Mouse (Mus musculus): ENCODE results near the gene Casz1. TPM values are rescaled to one million over a fixed set of nuclear protein-coding genes. Genes with fewer than 3 reads are reported as not detected.
A peak's percentile ranks its signal among the peaks of the same experiment; 100 is the strongest.

Gene Casz1
- polyA plus RNA-seq, 1 experiment from 2014 or later = 5.6 TPM

GRCm38 (mm10) chr4:148856216-148856615 lies 52.0 kb downstream of the Casz1 start:
- peaks cover 26% of the 10 kb centered on the region for H3K27me3 ChIP-seq (replicated peaks; ENCODE audit: control insufficient read depth, insufficient read depth, low read length)
- H3K9ac ChIP-seq (ENCODE audit: low read depth, low read length) = no peak overlapping the region
- H3K4me1 ChIP-seq (replicated peaks; ENCODE audit: control insufficient read depth, insufficient read depth, low read length) = no peaks in the 10 kb centered on the region
- no peak overlapping the region for H3K4me2 ChIP-seq (replicated peaks; ENCODE audit: low read depth)
- no peak overlapping the region for H3K4me3 ChIP-seq (ENCODE audit: low read depth, low read length)
- H3K9me3 ChIP-seq (ENCODE audit: control insufficient read depth) = no peaks in the 10 kb centered on the region
- H3K27ac ChIP-seq (ENCODE audit: low read depth, low read length) = no peak overlapping the region
- no peak for TF ChIP-seq CTCF (IDR thresholded peaks at IDR 0.05; ENCODE audit: low read depth)
- 85% methylated on average over 4 of the region's 4 CpGs for WGBS
- no peaks in the 10 kb centered on the region for H3K36me3 ChIP-seq (ENCODE audit: control insufficient read depth, insufficient read depth)
- ATAC-seq = no peak

- Histone ChIP-seq H3K4me1 (replicated peaks; ENCODE audit: control insufficient read depth, insufficient read depth, low read length) (no peaks in the 10 kb centered on the region), H3K9ac (ENCODE audit: low read depth, low read length) (no peak overlapping the region), H3K36me3 (ENCODE audit: control insufficient read depth, insufficient read depth) (no peaks in the 10 kb centered on the region), H3K27me3 (replicated peaks; ENCODE audit: control insufficient read depth, insufficient read depth, low read length) (peaks cover 27% of the 10 kb centered on the region), H3K27ac (ENCODE audit: low read depth, low read length) (no peak overlapping the region), H3K9me3 (ENCODE audit: control insufficient read depth) (no peaks in the 10 kb centered on the region), H3K4me2 (replicated peaks; ENCODE audit: low read depth) (no peak overlapping the region), H3K4me3 (ENCODE audit: low read depth, low read length) (no peak overlapping the region)
- no peak for ATAC-seq
- 75% methylated on average over 13 of the region's 13 CpGs for WGBS
- no peak for TF ChIP-seq CTCF (IDR thresholded peaks at IDR 0.05; ENCODE audit: low read depth)
Observed at GRCm38 (mm10) chr4:148857398-148858084, 53.3 kb downstream of the Casz1 start.

- Histone ChIP-seq H3K4me2 (replicated peaks; ENCODE audit: low read depth) (no peak overlapping the region), H3K4me1 (replicated peaks; ENCODE audit: control insufficient read depth, insufficient read depth, low read length) (no peaks in the 10 kb centered on the region), H3K9ac (ENCODE audit: low read depth, low read length) (no peak overlapping the region), H3K27me3 (replicated peaks; ENCODE audit: control insufficient read depth, insufficient read depth, low read length) (peaks cover 27% of the 10 kb centered on the region), H3K27ac (ENCODE audit: low read depth, low read length) (no peak overlapping the region), H3K4me3 (ENCODE audit: low read depth, low read length) (no peak overlapping the region), H3K9me3 (ENCODE audit: control insufficient read depth) (no peaks in the 10 kb centered on the region), H3K36me3 (ENCODE audit: control insufficient read depth, insufficient read depth) (no peaks in the 10 kb centered on the region)
- no peak for TF ChIP-seq CTCF (IDR thresholded peaks at IDR 0.05; ENCODE audit: low read depth)
- 58% methylated on average over 7 of the region's 7 CpGs for WGBS
- peak; percentile 60 for ATAC-seq
Observed at GRCm38 (mm10) chr4:148858194-148858593, 54.0 kb downstream of the Casz1 start.

GRCm38 (mm10) chr4:148859415-148859814 lies 55.2 kb downstream of the Casz1 start:
- H3K27ac ChIP-seq (ENCODE audit: low read depth, low read length) = no peak overlapping the region
- no peak for TF ChIP-seq CTCF (IDR thresholded peaks at IDR 0.05; ENCODE audit: low read depth)
- no peak overlapping the region for H3K9ac ChIP-seq (ENCODE audit: low read depth, low read length)
- H3K4me3 ChIP-seq (ENCODE audit: low read depth, low read length) = no peak overlapping the region
- 69% methylated on average over 7 of the region's 7 CpGs for WGBS
- no peaks in the 10 kb centered on the region for H3K9me3 ChIP-seq (ENCODE audit: control insufficient read depth)
- no peaks in the 10 kb centered on the region for H3K36me3 ChIP-seq (ENCODE audit: control insufficient read depth, insufficient read depth)
- peak overlapping the region; percentile 7; the same call in 1 of the 2 replicates for H3K4me2 ChIP-seq (replicated peaks; ENCODE audit: low read depth)
- H3K4me1 ChIP-seq (replicated peaks; ENCODE audit: control insufficient read depth, insufficient read depth, low read length) = no peaks in the 10 kb centered on the region
- ATAC-seq = no peak
- peaks cover 27% of the 10 kb centered on the region for H3K27me3 ChIP-seq (replicated peaks; ENCODE audit: control insufficient read depth, insufficient read depth, low read length)

GRCm38 (mm10) chr4:148859906-148860491 lies 55.8 kb downstream of the Casz1 start:
- Histone ChIP-seq H3K36me3 (ENCODE audit: control insufficient read depth, insufficient read depth) (no peaks in the 10 kb centered on the region), H3K4me1 (replicated peaks; ENCODE audit: control insufficient read depth, insufficient read depth, low read length) (no peaks in the 10 kb centered on the region), H3K9me3 (ENCODE audit: control insufficient read depth) (no peaks in the 10 kb centered on the region), H3K4me3 (ENCODE audit: low read depth, low read length) (no peak overlapping the region), H3K27ac (ENCODE audit: low read depth, low read length) (no peak overlapping the region), H3K27me3 (replicated peaks; ENCODE audit: control insufficient read depth, insufficient read depth, low read length) (peaks cover 27% of the 10 kb centered on the region), H3K4me2 (replicated peaks; ENCODE audit: low read depth) (peak overlapping the region; percentile 30; the same call in 1 of the 2 replicates), H3K9ac (ENCODE audit: low read depth, low read length) (no peak overlapping the region)
- no peak for TF ChIP-seq CTCF (IDR thresholded peaks at IDR 0.05; ENCODE audit: low read depth)
- ATAC-seq = peak; percentile 38; the same call in 1 of the 2 replicates
- WGBS = 17% methylated on average over 27 of the region's 27 CpGs

- no peak overlapping the region for H3K9ac ChIP-seq (ENCODE audit: low read depth, low read length)
- 76% methylated on average over 7 of the region's 7 CpGs for WGBS
Observed at GRCm38 (mm10) chr4:148860636-148861035, 56.4 kb downstream of the Casz1 start.

More at GRCm38 (mm10) chr4:148860636-148861035, 56.4 kb downstream of the Casz1 start:
- no peak for TF ChIP-seq CTCF (IDR thresholded peaks at IDR 0.05; ENCODE audit: low read depth)
- Histone ChIP-seq H3K27me3 (replicated peaks; ENCODE audit: control insufficient read depth, insufficient read depth, low read length) (peaks cover 27% of the 10 kb centered on the region), H3K4me2 (replicated peaks; ENCODE audit: low read depth) (peak overlapping the region; percentile 30; the same call in 1 of the 2 replicates), H3K4me1 (replicated peaks; ENCODE audit: control insufficient read depth, insufficient read depth, low read length) (no peaks in the 10 kb centered on the region), H3K27ac (ENCODE audit: low read depth, low read length) (no peak overlapping the region), H3K4me3 (ENCODE audit: low read depth, low read length) (no peak overlapping the region), H3K9me3 (ENCODE audit: control insufficient read depth) (no peaks in the 10 kb centered on the region), H3K36me3 (ENCODE audit: control insufficient read depth, insufficient read depth) (no peaks in the 10 kb centered on the region)
- no peak for ATAC-seq

Measured in intestine, postnatal 0 days (tissue).